Mouse (Mus musculus) embryonic facial prominence, embryonic 10.5 days (tissue): Measurements from ENCODE around the gene Syn3. TPM values are rescaled to one million over a fixed set of nuclear protein-coding genes. Genes with fewer than 3 reads are reported as not detected.
A peak's percentile ranks its signal among the peaks of the same experiment; 100 is the strongest.
"Not testable (repeated sequence)": the region's sequence is repeated elsewhere in the genome, so short reads cannot be mapped to it uniquely, and the experiment has no call there.

Experiments used
- DNase-seq: peaks from one replicate; pipeline ENCODE4 v3.0.0-alpha.2; 2017; ENCODE audit warnings: low spot score
- H3K27ac ChIP-seq: fragments of 300-500 bp; sonication (generic); replicated peaks from 2 replicates; pipeline ENCODE4 v1.5.1; 2016; ENCODE audit warnings: mild to moderate bottlenecking
- H3K27me3 ChIP-seq: fragments of 300-500 bp; sonication (generic); replicated peaks from 2 replicates; pipeline ENCODE4 v1.6.1; 2016; ENCODE audit warnings: low read depth, mild to moderate bottlenecking; ENCODE audit not compliant: poor library complexity, severe bottlenecking
- H3K36me3 ChIP-seq: fragments of 300-500 bp; sonication (generic); replicated peaks from 2 replicates; pipeline ENCODE4 v1.6.1; 2016; ENCODE audit warnings: mild to moderate bottlenecking, moderate library complexity
- H3K4me1 ChIP-seq: fragments of 300-500 bp; sonication (generic); 2 replicates; pipeline ENCODE4 v1.6.1; 2016
- H3K4me3 ChIP-seq: fragments of 300-500 bp; sonication (generic); 2 replicates; pipeline ENCODE4 v1.5.1; 2016; ENCODE audit warnings: mild to moderate bottlenecking, moderate library complexity
- H3K9me3 ChIP-seq: fragments of 300-500 bp; sonication (generic); 2 replicates; pipeline ENCODE4 v1.6.1; 2016; ENCODE audit warnings: mild to moderate bottlenecking
- WGBS: fragments of 180-500 bp; shearing (Covaris S2); methylation state at CpG from one replicate; pipeline ENCODE4 v1.1.7; 2016; 5-methylcytosine and 5-hydroxymethylcytosine counted together
- polyA plus RNA-seq: library from polyadenylated mRNA; unstranded; fragments of >200 nt; fragmentation: Nextera tagmentation; extraction: Ambion mirVana; gene quantifications from 2 replicates; pipeline ENCODE4 v1.2.1, GENCODE M21; 2016

The Syn3 gene
- polyA plus RNA-seq, 1 experiment from 2014 or later = 3.3 TPM

- Histone ChIP-seq H3K36me3 (peaks cover 46% of the 10 kb centered on the region), H3K4me1 (no peaks in the 10 kb centered on the region), H3K4me3 (no peak overlapping the region), H3K9me3 (no peaks in the 10 kb centered on the region), H3K27me3 (no peaks in the 10 kb centered on the region), H3K27ac (no peak overlapping the region)
- no peak for DNase-seq
- WGBS = 90% methylated on average over 8 of the region's 8 CpGs
Observed at GRCm38 (mm10) chr10:86044066-86044465, 454.6 kb downstream of the Syn3 start.

GRCm38 (mm10) chr10:86043651-86044050 is 455.0 kb downstream of the Syn3 start:
- 87% methylated on average over 4 of the region's 4 CpGs for WGBS
- no peak for DNase-seq
- no peak overlapping the region for H3K4me3 ChIP-seq

DNA sequence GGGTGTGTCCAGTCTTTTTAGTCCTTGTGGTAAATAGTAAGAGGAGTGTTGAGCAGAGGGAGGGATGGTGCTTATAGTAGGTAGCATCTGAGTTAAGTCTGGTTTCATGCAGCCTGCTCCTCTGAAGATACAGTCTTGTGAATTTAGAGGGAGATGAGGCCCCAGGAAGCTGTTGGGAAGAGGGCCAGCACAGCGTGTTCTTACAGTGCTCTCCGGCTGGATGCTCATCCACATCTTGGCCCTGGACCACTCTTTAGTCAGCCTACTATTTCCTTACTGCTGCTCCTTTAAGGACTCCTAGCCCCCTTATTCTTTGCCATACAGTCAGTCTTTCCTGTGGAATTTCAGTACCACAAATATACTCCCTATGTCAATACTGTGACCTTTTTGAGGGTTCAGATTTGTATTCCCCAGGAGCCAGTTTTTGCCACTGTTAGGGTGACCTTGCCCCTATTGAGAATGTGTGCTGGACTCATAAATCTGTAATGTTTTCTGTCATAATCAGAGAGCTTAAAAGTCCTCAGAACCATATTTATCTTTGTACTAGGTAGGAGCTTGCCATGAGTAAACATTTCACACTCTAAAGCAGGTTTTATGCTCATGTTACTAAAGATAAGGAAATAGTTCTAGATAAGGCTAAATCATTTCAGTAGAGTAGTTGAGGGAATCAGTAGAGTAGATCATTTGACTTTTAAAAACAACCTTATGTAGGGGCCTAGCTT is 464.5 kb downstream of the Syn3 start:
- Histone ChIP-seq H3K27ac (no peak overlapping the region), H3K4me3 (no peak overlapping the region), H3K36me3 (peaks cover 36% of the 10 kb centered on the region), H3K4me1 (peaks cover 13% of the 10 kb centered on the region), H3K27me3 (no peaks in the 10 kb centered on the region), H3K9me3 (no peaks in the 10 kb centered on the region)
- 84% methylated on average over 2 of the region's 2 CpGs for WGBS
- no peak for DNase-seq

More at GRCm38 (mm10) chr10:86043651-86044050, 455.0 kb downstream of the Syn3 start:
- H3K27me3 ChIP-seq = no peaks in the 10 kb centered on the region
- peaks cover 50% of the 10 kb centered on the region for H3K36me3 ChIP-seq
- no peaks in the 10 kb centered on the region for H3K9me3 ChIP-seq
- no peak overlapping the region for H3K27ac ChIP-seq
- H3K4me1 ChIP-seq = no peaks in the 10 kb centered on the region

DNA sequence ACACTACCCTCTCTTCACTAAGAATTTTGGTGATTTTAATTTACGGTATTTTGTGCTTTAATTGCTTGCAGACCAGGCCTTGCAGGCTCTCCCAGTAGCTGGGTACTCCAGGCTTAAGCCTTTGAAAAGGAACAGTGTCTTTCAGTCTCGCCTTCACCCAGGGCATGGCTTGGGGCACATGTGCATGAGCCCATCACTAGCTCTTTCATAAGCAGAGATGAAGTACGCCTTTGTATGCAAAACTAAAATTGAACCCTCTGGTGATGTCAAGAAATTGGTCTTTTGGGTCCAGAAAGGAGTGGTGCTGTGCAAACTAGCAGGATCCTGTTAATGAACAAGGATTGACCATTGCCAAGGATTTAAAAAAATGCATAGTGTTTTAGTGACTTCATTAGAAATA is 466.2 kb downstream of the Syn3 start:
- WGBS = 41% methylated on average over 3 of the region's 3 CpGs
- Histone ChIP-seq H3K36me3 (peaks cover 30% of the 10 kb centered on the region), H3K27ac (peak overlapping the region; percentile 55; the same call in 1 of the 2 replicates), H3K27me3 (no peaks in the 10 kb centered on the region), H3K9me3 (no peaks in the 10 kb centered on the region), H3K4me3 (no peak overlapping the region), H3K4me1 (peaks cover 13% of the 10 kb centered on the region)
- DNase-seq = peak; percentile 20

DNA sequence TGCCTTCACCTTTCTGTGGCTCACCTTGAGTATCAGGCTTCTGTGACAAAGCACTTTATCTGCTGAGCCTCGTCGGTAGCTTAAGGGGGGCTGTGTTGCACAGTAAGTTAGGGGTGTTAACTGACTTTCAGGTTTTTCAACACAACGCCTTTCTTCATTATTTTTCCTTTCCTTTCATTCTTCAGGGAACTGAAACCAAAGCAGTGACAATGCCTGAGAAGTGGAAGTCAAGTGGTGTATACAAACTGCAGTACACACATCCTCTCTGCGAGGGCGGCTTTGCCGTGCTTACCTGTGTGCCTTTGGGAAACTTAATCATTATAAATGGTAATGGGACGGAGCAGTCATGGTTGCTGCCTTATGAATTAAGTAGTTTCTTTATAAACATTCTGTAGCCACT is 468.0 kb downstream of the Syn3 start:
- no peak for DNase-seq
- Histone ChIP-seq H3K27ac (no peak overlapping the region), H3K9me3 (no peaks in the 10 kb centered on the region), H3K36me3 (peaks cover 29% of the 10 kb centered on the region), H3K4me3 (no peak overlapping the region), H3K27me3 (no peaks in the 10 kb centered on the region), H3K4me1 (peaks cover 13% of the 10 kb centered on the region)
- WGBS = 90% methylated on average over 7 of the region's 7 CpGs

GRCm38 (mm10) chr10:86026807-86027206 is 471.9 kb downstream of the Syn3 start:
- H3K36me3 ChIP-seq = peaks cover 27% of the 10 kb centered on the region
- not testable (repeated sequence) for H3K4me1 ChIP-seq, H3K27ac ChIP-seq, H3K9me3 ChIP-seq, H3K27me3 ChIP-seq, DNase-seq, H3K4me3 ChIP-seq
- WGBS = 71% methylated on average over 1 of the region's 1 CpGs

DNA sequence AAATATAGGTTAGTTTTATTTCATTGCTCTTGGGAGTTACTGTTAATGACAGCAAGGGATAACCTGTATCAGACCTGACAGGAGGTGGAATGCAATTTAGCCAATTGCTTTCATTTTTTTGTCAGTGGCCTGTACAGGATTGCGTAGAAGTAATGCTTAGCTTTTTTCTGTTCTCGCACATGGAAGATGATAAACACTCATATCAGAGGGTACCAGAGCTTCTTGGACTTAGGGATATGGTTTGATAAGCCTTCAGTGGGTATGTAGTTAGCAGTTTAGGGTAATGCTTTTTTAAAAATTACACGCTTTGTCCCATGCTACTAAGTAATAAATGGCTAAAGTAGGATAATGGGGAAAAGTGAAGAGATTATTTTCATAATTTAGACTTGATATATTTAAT is 472.3 kb downstream of the Syn3 start:
- H3K27ac ChIP-seq = no peak overlapping the region
- no peaks in the 10 kb centered on the region for H3K9me3 ChIP-seq
- H3K36me3 ChIP-seq = peaks cover 27% of the 10 kb centered on the region
- WGBS = 89% methylated on average over 3 of the region's 3 CpGs
- H3K27me3 ChIP-seq = no peaks in the 10 kb centered on the region
- no peak for DNase-seq
- H3K4me1 ChIP-seq = peaks cover 12% of the 10 kb centered on the region
- H3K4me3 ChIP-seq = no peak overlapping the region

GRCm38 (mm10) chr10:86025906-86026305 is 472.8 kb downstream of the Syn3 start:
- Histone ChIP-seq H3K27me3 (no peaks in the 10 kb centered on the region), H3K36me3 (peaks cover 23% of the 10 kb centered on the region), H3K4me3 (no peak overlapping the region), H3K4me1 (peaks cover 13% of the 10 kb centered on the region), H3K27ac (no peak overlapping the region), H3K9me3 (no peaks in the 10 kb centered on the region)
- 94% methylated on average over 2 of the region's 2 CpGs for WGBS
- no peak for DNase-seq

DNA sequence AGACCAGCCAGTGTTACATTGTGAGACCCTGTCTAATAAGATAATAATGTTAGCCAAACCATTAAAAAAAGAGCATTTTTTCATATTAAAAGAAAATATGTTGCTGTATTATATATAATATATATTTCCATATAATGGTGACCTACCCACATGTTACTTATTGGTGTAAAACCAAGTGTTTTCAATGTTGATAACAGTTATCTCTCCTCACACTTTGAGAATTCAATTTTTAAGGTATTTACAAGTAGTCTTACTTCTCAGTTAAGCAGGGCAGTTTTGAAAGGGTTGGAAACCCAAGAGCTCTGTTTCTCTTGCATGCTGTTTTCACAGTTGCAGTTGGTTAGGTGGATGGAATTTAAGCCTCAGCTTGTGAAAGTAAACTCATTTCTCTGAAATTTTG is 475.5 kb downstream of the Syn3 start:
- no peaks in the 10 kb centered on the region for H3K27me3 ChIP-seq
- H3K27ac ChIP-seq = no peak overlapping the region
- peak overlapping the region; percentile 79; the same call in 1 of the 2 replicates for H3K4me3 ChIP-seq
- H3K36me3 ChIP-seq = peaks cover 5% of the 10 kb centered on the region; the same call in 1 of the 2 replicates
- H3K4me1 ChIP-seq = peaks cover 13% of the 10 kb centered on the region
- H3K9me3 ChIP-seq = no peaks in the 10 kb centered on the region
- DNase-seq = no peak

- peaks cover 13% of the 10 kb centered on the region for H3K4me1 ChIP-seq
- no peaks in the 10 kb centered on the region for H3K27me3 ChIP-seq
- peak overlapping the region; percentile 88 for H3K27ac ChIP-seq
- peaks cover 5% of the 10 kb centered on the region; the same call in 1 of the 2 replicates for H3K36me3 ChIP-seq
- H3K9me3 ChIP-seq = no peaks in the 10 kb centered on the region
- WGBS = 9% methylated on average over 6 of the region's 6 CpGs
- DNase-seq = no peak
- H3K4me3 ChIP-seq = peak overlapping the region; percentile 79
Observed at GRCm38 (mm10) chr10:86022474-86022816, 476.3 kb downstream of the Syn3 start.

GRCm38 (mm10) chr10:86021749-86022473 is 476.8 kb downstream of the Syn3 start, which contains the start of gene Fbxo7:
Gene Fbxo7 (plus strand): TSS chr10:86021972.
- WGBS = under 1% methylated on average over 82 of the region's 82 CpGs
- no peaks in the 10 kb centered on the region for H3K27me3 ChIP-seq

DNA sequence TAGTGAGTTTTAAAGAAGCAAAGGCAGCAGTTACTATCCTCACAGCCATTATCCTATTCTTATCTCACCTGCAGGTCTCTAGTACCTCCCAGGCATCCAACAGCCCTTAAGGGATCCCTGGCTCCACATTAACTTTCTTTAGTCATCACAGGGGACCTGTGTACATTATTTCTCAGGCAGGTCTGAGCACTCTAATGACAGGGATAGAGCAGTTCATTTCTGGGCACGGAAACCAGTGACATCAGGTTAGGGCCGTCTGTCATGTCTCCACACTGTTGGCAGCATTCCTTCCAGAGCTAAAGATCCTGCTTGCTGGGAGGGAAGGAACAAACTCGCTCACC is 477.3 kb downstream of the Syn3 start:
- H3K27me3 ChIP-seq = no peaks in the 10 kb centered on the region
- peaks cover 13% of the 10 kb centered on the region for H3K4me1 ChIP-seq
- DNase-seq = no peak
- 2% methylated on average over 3 of the region's 3 CpGs for WGBS
- H3K4me3 ChIP-seq = peak overlapping the region; percentile 79
- peak overlapping the region; percentile 88; the same call in 1 of the 2 replicates for H3K27ac ChIP-seq
- no peaks in the 10 kb centered on the region for H3K9me3 ChIP-seq
- H3K36me3 ChIP-seq = peaks cover 5% of the 10 kb centered on the region; the same call in 1 of the 2 replicates

More at GRCm38 (mm10) chr10:86021749-86022473, 476.8 kb downstream of the Syn3 start, which contains the start of gene Fbxo7:
- H3K9me3 ChIP-seq = no peaks in the 10 kb centered on the region
- peak within 1 kb of the TSS; percentile 88 for H3K27ac ChIP-seq
- peaks cover 13% of the 10 kb centered on the region for H3K4me1 ChIP-seq
- peaks cover 5% of the 10 kb centered on the region; the same call in 1 of the 2 replicates for H3K36me3 ChIP-seq
- DNase-seq = peak; percentile 92
- H3K4me3 ChIP-seq = peak within 1 kb of the TSS; percentile 79

- 37% methylated on average over 5 of the region's 5 CpGs for WGBS
- Histone ChIP-seq H3K27ac (no peak overlapping the region), H3K4me3 (no peak overlapping the region), H3K27me3 (no peaks in the 10 kb centered on the region), H3K36me3 (no peaks in the 10 kb centered on the region), H3K4me1 (peaks cover 13% of the 10 kb centered on the region), H3K9me3 (no peaks in the 10 kb centered on the region)
- DNase-seq = no peak
Observed at GRCm38 (mm10) chr10:86018813-86019212, 479.9 kb downstream of the Syn3 start.
